Mouse (Mus musculus): ENCODE results near the gene Plekhm3.

The Plekhm3 gene

DNA sequence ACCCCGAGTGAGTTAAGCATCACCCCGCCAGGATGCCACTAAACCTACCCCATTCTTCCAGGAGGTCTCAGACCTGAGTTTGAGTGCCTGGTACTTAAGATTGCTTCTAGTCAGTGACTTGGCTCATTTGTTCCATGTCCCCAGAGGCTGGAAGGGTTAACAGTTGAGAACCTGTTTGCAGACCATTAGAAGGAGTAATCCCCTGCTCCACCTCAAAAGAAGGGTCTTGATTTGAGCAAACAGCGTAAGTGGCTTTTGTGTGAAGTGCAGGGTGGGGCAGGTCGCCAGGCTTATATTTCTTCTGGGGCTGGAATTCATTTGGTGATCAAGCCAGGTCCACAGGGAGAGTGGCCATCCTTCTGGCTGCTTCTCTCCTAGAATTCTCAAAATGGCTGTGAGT, 183.3 kb downstream of the Plekhm3 start:
- no peak for DNase-seq (ENCODE audit: low spot score)

- no peak for DNase-seq (ENCODE audit: low spot score)
Measured at GRCm38 (mm10) chr1:64770169-64770568, 186.5 kb downstream of the Plekhm3 start.

DNA sequence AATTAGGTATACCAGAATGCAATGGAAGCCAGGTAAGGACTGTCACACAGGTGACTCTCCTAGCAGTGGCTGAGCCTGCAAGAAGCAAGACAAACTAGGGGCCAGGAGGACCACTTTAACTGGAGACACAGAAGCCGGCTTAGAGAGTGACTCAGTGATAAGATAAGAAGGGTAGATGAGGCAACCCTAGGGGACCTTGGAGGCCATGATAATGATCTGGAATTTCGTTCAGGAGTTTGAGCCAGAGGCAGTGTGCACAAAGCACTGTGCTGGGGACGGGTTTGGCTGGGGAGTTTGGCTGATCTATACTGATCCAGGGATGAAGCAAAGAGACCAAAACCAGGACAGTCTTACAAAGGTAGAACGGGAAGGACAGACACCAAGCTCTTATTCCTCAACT, 195.0 kb downstream of the Plekhm3 start:
- DNase-seq (ENCODE audit: low spot score): no peak

DNA sequence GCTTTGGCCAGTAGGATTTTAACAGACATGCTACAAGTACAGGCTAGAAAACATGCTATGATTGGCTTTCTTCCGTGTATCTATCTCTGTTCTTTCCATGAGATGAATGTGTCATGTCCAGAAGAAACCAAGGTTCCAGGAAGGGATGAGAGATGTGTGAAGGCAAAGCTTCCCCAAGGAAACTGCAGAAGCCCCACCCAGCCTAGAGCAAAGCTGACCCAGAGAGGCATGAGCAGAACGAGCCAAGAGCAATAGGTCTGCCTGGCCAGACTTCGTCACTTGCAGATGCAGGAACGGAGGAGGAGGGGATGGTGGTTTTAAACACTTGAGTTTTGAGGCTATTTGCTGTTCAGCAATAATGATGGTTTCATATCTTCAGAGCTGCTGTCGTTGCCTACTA, 198.9 kb downstream of the Plekhm3 start:
- no peak for DNase-seq (ENCODE audit: low spot score)

GRCm38 (mm10) chr1:64757254-64757653, 199.4 kb downstream of the Plekhm3 start:
- DNase-seq (ENCODE audit: low spot score): no peak

GRCm38 (mm10) chr1:64756640-64757030, 200.0 kb downstream of the Plekhm3 start:
- no peak for DNase-seq (ENCODE audit: low spot score)

DNA sequence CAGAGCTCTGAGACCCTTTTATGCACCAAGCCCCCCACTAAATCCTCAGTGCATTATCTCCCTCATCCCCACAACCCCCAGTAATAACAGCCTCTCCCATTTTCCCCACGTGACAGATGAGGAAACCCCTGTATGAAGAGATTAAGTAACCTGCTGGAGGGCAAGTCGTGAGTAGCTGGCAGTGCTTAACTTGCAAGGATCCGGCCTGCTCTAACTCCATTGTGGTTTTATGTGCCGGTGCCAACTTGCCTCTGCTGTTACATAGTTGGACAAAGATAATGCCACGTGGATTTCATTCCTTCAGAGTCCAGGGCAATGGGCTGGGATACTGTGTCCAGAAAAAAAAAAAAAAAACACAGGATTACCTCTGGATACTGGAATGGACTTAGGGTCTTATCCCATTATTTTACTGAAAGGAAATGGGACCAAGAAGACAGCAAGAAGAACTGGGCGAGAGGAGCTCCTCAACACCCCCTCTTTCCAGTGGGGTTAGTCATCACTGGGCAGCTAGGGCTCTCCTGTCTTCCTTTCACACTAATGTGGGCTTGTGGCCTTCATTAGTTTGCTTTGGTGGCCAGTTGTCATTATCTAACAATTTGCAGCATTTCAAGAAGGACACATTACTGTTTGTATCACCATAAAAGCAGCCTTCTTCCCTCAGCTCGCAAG, 200.5 kb downstream of the Plekhm3 start:
- DNase-seq (ENCODE audit: low spot score): no peak

DNA sequence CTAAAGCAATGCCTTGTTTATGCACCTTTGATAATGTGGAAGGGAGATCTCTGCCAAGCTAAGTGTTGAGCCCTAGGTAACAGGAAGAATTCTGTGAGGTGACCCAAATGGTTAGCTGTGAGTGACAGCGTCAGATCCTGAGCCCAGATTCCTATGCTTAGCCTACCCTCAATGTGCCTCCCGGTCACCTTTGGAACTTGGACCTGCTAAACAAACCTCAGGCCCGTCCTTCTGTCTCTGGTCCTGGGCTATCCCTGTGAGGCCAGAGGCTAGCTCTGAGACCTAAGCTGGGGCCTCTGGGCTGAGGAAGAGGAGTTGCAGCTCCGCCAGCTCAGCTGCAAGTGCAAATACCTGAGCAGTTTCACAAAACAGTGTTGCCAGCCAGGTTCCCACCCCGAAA, 202.0 kb downstream of the Plekhm3 start:
- DNase-seq (ENCODE audit: low spot score): no peak

DNA sequence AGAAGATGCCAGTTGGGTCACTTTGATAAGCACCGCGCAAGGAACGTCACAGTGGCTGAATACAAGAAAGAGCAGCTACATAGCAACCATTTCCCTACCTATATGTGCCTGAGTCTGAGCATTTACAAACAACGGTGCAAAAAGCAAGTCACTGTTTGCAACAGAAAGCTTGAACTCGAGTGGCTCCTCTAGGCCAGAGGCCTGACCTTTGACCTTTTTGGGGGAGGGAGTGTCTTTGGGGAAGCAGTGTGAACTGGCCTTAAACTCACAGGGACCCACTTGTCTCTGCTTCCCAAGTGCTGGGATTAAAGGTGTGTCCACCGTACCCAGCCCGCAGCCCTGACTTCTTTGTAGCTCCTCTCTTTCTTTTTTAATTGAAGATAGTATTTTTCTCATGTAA, 203.0 kb downstream of the Plekhm3 start:
- DNase-seq (ENCODE audit: low spot score): no peak

- DNase-seq (ENCODE audit: low spot score): no peak
Measured at GRCm38 (mm10) chr1:64753109-64753508, 203.5 kb downstream of the Plekhm3 start.

- DNase-seq (ENCODE audit: low spot score): no peak
Measured at GRCm38 (mm10) chr1:64744616-64745015, 212.0 kb downstream of the Plekhm3 start.

- no peak for DNase-seq (ENCODE audit: low spot score)
Measured at GRCm38 (mm10) chr1:64742741-64743408, 213.7 kb downstream of the Plekhm3 start.

- peak; percentile 75 for DNase-seq (ENCODE audit: low spot score)
Measured at GRCm38 (mm10) chr1:64738661-64739082, 218.0 kb downstream of the Plekhm3 start.

DNA sequence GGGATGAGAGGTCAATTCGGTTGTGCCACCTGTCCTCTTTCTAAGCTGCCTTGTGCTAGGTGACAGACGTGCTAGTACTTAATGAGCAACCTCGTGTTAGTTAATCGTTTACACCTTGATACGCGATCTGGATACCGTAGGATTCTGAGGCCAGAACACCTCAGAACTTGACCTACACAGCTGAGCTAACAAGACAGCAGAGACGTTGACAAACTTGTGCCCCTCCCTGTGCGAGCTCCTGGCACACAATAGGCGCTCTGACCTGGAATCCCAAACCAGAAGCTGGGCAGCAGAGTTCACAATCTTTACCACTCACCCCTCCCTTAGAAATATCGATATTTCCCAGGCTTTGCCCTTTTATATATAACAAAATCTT, 218.5 kb downstream of the Plekhm3 start:
- DNase-seq (ENCODE audit: low spot score): peak; percentile 64

DNA sequence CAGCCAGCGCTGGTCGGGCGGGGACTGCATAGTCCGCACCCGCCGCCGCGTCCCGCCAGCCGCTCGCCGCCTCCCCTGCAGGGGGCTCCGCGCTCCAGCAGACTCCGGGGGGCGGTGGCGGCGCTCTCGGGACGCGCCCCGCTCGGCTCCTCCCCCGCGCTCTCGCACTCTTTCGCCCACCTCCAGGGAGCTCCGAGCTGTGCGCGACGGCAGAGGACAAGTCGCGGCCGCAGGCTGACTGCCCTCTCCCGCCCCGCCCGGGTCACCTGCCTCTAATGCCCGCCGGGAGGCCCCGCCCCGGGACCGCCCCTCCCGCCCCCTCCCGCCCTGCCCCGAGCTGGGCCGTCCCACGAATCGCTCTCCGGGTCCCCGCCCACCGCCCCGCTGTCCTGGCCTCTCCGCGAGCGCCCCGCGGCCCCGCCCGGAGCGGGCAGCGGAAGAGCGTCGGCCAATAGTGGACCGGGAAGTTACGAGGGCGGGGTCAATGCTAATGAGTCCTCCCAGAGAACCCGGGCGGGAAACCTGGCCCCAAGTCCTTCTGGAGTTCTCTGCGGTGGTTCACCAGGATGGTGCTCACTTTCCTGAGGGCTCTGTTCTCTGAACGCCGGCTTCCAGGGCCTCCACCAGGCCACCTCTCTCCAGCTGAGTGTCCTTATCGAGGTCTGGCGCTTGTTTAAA, 219.0 kb downstream of the Plekhm3 start, which contains the start of gene Fzd5:
TSS of gene Fzd5 (minus strand) at position 250 of the 678 bp plus-strand sequence.
- DNase-seq (ENCODE audit: low spot score): peak; percentile 98

DNA sequence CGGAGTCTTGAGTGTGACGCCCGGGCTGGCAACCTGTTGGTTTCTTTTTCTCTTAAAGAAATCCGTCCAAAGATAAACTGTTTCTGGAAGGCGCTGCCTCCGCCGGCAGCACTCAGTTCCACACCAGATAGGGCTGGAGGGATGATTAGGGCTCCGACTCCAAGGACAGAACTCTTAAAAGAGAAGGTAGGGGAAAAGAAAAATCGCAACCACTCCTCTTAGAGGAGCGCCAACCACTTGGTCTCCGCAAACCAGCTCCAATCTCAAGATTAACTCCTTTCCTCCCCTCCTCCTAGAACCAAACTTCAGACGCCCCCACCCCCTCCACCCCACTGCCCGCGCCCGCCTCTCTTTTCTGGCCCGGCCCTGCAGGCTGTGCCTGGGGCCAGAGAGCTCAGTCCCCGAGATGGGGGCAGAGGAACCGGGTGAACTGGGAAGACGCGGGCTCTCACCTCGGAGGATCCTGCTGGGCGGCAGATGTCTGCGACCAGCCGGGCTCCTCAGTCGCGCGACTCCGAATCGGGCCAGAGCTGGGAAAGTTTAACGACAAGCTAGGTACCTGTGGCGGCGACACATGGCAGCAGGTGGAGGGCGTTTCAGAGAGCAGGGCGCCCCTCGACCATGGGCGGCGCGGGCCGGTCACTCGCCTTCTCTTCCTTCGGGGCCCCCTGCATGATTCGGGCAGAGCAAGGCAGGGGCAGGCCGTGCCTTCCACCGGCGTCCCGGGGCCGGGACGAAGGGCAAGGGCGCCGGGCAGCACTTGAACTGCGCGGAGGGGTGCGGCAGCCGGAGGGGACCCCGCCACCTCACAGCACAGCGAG, 219.7 kb downstream of the Plekhm3 start:
- peak; percentile 59 for DNase-seq (ENCODE audit: low spot score)

Data from retina, embryonic 14.5 days (tissue).